Mouse (Mus musculus) embryonic facial prominence, embryonic 11.5 days (tissue): ENCODE results near the gene Isoc2a. TPM values are rescaled to one million over a fixed set of nuclear protein-coding genes. Genes with fewer than 3 reads are reported as not detected.
A peak's percentile ranks its signal among the peaks of the same experiment; 100 is the strongest.

Source experiments
- ATAC-seq: fragments of 200-750 bp; cut with Nextera tagmentation; replicated peaks from 2 replicates; pipeline ENCODE4 v1.8.0; 2017; ENCODE audit warnings: low read depth; ENCODE audit not compliant: insufficient number of reproducible peaks, low FRiP score, low TSS enrichment
- DNase-seq: peaks from one replicate; pipeline ENCODE4 v3.0.0-alpha.2; 2015; ENCODE audit warnings: low spot score
- H3K27ac ChIP-seq: fragments of 300-500 bp; sonication (generic); replicated peaks from 2 replicates; pipeline ENCODE4 v1.5.1; 2014; ENCODE audit warnings: mild to moderate bottlenecking, low read depth, low read length, control low read depth
- H3K27me3 ChIP-seq: fragments of 300-500 bp; sonication (generic); 2 replicates; pipeline ENCODE4 v1.6.1; 2014; ENCODE audit warnings: mild to moderate bottlenecking, low read length, moderate library complexity, mixed read lengths; ENCODE audit not compliant: control insufficient read depth, insufficient read depth
- H3K36me3 ChIP-seq: fragments of 300-500 bp; sonication (generic); replicated peaks from 2 replicates; pipeline ENCODE4 v1.6.1; 2014; ENCODE audit warnings: low read depth, mild to moderate bottlenecking, low read length, moderate library complexity, mixed read lengths; ENCODE audit not compliant: control insufficient read depth, insufficient read depth
- H3K4me1 ChIP-seq: fragments of 300-500 bp; sonication (generic); 2 replicates; pipeline ENCODE4 v1.6.1; 2014; ENCODE audit warnings: low read length, mixed read lengths; ENCODE audit not compliant: control insufficient read depth, insufficient read depth
- H3K4me2 ChIP-seq: fragments of 300-500 bp; sonication (generic); 2 replicates; pipeline ENCODE4 v1.6.1; 2014; ENCODE audit warnings: low read depth, mild to moderate bottlenecking, control low read depth, low read length, moderate library complexity
- H3K4me3 ChIP-seq: fragments of 300-500 bp; sonication (generic); 2 replicates; pipeline ENCODE4 v1.5.1; 2014; ENCODE audit warnings: low read depth, low read length, control low read depth
- H3K9ac ChIP-seq: fragments of 300-500 bp; sonication (generic); replicated peaks from 2 replicates; pipeline ENCODE4 v1.6.1; 2014; ENCODE audit warnings: mild to moderate bottlenecking, control low read depth, low read length
- H3K9me3 ChIP-seq: fragments of 300-500 bp; sonication (generic); replicated peaks from 2 replicates; pipeline ENCODE4 v1.6.1; 2016; ENCODE audit warnings: mild to moderate bottlenecking, low read length, inconsistent platforms, mixed read lengths; ENCODE audit not compliant: control insufficient read depth
- WGBS: fragments of 180-500 bp; shearing (Covaris S2); extraction: QIAGEN DNeasy Blood & Tissue Kit; methylation state at CpG from one replicate; pipeline ENCODE4 v1.1.7; 2014; 5-methylcytosine and 5-hydroxymethylcytosine counted together
- polyA plus RNA-seq: library from polyadenylated mRNA; unstranded; fragments of >200 nt; fragmentation: Nextera tagmentation; extraction: Ambion mirVana; gene quantifications from 2 replicates; pipeline ENCODE4 v1.2.1, GENCODE M21; 2014

The Isoc2a gene
- polyA plus RNA-seq, 1 experiment from 2014 or later, result 0.72 TPM

- H3K27ac ChIP-seq, result peak within 1 kb of the TSS; percentile 87
- no peak within 1 kb of the TSS; the same call in 1 of the 2 replicates for H3K4me3 ChIP-seq
- ATAC-seq, result peak; percentile 42
- H3K4me2 ChIP-seq, result no peak within 1 kb of the TSS; the same call in 1 of the 2 replicates
- peak; percentile 38 for DNase-seq
- H3K27me3 ChIP-seq, result no peaks in the 10 kb centered on the region
- H3K9me3 ChIP-seq, result no peaks in the 10 kb centered on the region
- H3K4me1 ChIP-seq, result peaks cover 25% of the 10 kb centered on the region
- peak within 1 kb of the TSS; percentile 15 for H3K9ac ChIP-seq
- WGBS, result 3% methylated on average over 6 of the region's 6 CpGs
- no peaks in the 10 kb centered on the region; the same call in 1 of the 2 replicates for H3K36me3 ChIP-seq
These were observed 48.8 kb downstream of the Isoc2a start, which contains the start of gene Ssc5d for GRCm38 (mm10) chr7:4925441-4926381. Gene Ssc5d (plus strand): TSS chr7:4925785.

DNA sequence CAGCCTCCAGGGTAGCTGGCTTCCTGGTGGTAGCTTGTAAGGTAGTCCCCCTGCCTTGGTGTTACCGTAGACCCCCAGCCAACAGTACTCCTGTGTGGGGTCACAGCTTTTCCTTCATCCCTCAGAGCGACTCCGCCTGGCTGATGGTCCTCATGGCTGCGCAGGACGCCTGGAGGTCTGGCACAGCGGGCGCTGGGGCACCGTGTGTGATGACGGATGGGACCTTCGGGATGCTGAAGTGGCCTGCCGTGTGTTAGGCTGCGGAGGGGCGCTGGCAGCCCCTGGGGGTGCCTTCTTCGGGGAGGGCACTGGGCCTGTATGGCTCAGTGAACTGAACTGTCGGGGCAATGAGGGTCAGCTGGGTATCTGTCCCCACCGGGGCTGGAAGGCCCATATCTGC lies 49.9 kb downstream of the Isoc2a start:
- no peak overlapping the region for H3K27ac ChIP-seq
- no peak for DNase-seq
- no peaks in the 10 kb centered on the region for H3K27me3 ChIP-seq
- no peaks in the 10 kb centered on the region for H3K9me3 ChIP-seq
- no peak for ATAC-seq
- peaks cover 23% of the 10 kb centered on the region for H3K4me1 ChIP-seq
- 72% methylated on average over 16 of the region's 16 CpGs for WGBS
- peak overlapping the region; percentile 39; the same call in 1 of the 2 replicates for H3K9ac ChIP-seq
- H3K36me3 ChIP-seq, result no peaks in the 10 kb centered on the region
- no peak overlapping the region for H3K4me3 ChIP-seq
- H3K4me2 ChIP-seq, result no peak overlapping the region

GRCm38 (mm10) chr7:4927711-4928110 lies 50.8 kb downstream of the Isoc2a start:
- no peaks in the 10 kb centered on the region for H3K27me3 ChIP-seq
- peaks cover 23% of the 10 kb centered on the region for H3K4me1 ChIP-seq
- DNase-seq (no peak), ATAC-seq (no peak)
- no peak overlapping the region for H3K27ac ChIP-seq
- WGBS, result 60% methylated on average over 8 of the region's 8 CpGs
- no peak overlapping the region for H3K9ac ChIP-seq
- no peaks in the 10 kb centered on the region for H3K9me3 ChIP-seq
- no peak overlapping the region for H3K4me2 ChIP-seq
- H3K4me3 ChIP-seq, result no peak overlapping the region
- no peaks in the 10 kb centered on the region for H3K36me3 ChIP-seq

DNA sequence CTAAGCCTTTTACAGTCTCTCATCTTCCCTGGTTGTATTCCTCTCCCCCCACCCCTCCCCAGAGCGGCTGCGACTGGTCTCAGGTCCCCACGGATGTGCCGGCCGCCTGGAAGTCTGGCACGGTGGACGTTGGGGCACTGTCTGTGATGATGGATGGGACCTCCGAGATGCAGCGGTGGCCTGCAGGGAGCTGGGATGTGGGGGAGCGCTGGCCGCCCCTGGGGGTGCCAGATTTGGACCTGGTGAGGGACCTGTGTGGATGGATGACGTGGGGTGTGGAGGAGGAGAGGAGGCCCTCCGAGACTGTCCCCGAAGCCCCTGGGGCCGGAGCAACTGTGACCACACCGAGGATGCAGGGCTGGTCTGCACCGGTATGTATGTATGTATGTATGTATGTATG lies 51.4 kb downstream of the Isoc2a start:
- H3K9ac ChIP-seq, result no peak overlapping the region
- ATAC-seq (no peak), DNase-seq (no peak)
- H3K27ac ChIP-seq, result no peak overlapping the region
- H3K4me3 ChIP-seq, result no peak overlapping the region
- 78% methylated on average over 17 of the region's 17 CpGs for WGBS
- no peak overlapping the region for H3K4me2 ChIP-seq
- no peaks in the 10 kb centered on the region for H3K9me3 ChIP-seq
- H3K27me3 ChIP-seq, result no peaks in the 10 kb centered on the region
- H3K36me3 ChIP-seq, result no peaks in the 10 kb centered on the region
- H3K4me1 ChIP-seq, result peaks cover 23% of the 10 kb centered on the region

GRCm38 (mm10) chr7:4933103-4933502 lies 56.1 kb downstream of the Isoc2a start:
- no peak overlapping the region for H3K27ac ChIP-seq
- DNase-seq, result no peak
- WGBS, result 75% methylated on average over 12 of the region's 12 CpGs
- H3K9ac ChIP-seq, result no peak overlapping the region
- no peak overlapping the region for H3K4me2 ChIP-seq
- no peaks in the 10 kb centered on the region for H3K27me3 ChIP-seq
- no peaks in the 10 kb centered on the region for H3K4me1 ChIP-seq
- ATAC-seq, result no peak
- H3K4me3 ChIP-seq, result no peak overlapping the region
- no peaks in the 10 kb centered on the region for H3K9me3 ChIP-seq
- no peaks in the 10 kb centered on the region for H3K36me3 ChIP-seq

- H3K27ac ChIP-seq, result no peak overlapping the region
- H3K27me3 ChIP-seq, result no peaks in the 10 kb centered on the region
- DNase-seq, result no peak
- no peak overlapping the region for H3K4me3 ChIP-seq
- H3K4me1 ChIP-seq, result no peaks in the 10 kb centered on the region
- no peaks in the 10 kb centered on the region for H3K9me3 ChIP-seq
- H3K9ac ChIP-seq, result no peak overlapping the region
- no peak for ATAC-seq
- H3K36me3 ChIP-seq, result no peaks in the 10 kb centered on the region
- no peak overlapping the region for H3K4me2 ChIP-seq
- 76% methylated on average over 4 of the region's 4 CpGs for WGBS
These were observed 57.4 kb downstream of the Isoc2a start for GRCm38 (mm10) chr7:4934160-4934914.

DNA sequence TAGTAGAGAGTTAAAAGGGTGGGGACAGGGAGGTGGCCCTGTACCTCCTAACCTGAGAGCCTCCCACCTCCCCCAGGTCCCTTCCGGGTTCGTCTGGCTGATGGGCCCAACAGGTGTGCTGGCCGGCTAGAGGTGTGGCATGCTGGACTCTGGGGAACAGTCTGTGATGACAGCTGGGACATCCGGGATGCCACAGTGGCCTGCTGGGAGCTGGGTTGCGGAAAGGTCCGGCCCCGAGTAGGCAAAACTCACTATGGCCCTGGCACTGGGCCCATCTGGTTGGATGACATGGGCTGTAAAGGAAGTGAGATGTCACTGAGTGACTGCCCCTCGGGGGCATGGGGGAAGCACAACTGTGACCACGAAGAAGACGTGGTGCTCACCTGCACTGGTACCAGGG lies 59.9 kb downstream of the Isoc2a start:
- DNase-seq, result no peak
- Histone ChIP-seq H3K4me1 (no peaks in the 10 kb centered on the region), H3K27ac (no peak overlapping the region), H3K4me2 (no peak overlapping the region), H3K9ac (no peak overlapping the region), H3K27me3 (no peaks in the 10 kb centered on the region), H3K4me3 (no peak overlapping the region), H3K36me3 (no peaks in the 10 kb centered on the region), H3K9me3 (no peaks in the 10 kb centered on the region)
- no peak for ATAC-seq
- WGBS, result 76% methylated on average over 10 of the region's 10 CpGs

- 74% methylated on average over 10 of the region's 11 CpGs for WGBS
- no peak overlapping the region for H3K27ac ChIP-seq
- H3K4me1 ChIP-seq, result no peaks in the 10 kb centered on the region
- no peaks in the 10 kb centered on the region for H3K36me3 ChIP-seq
- no peak overlapping the region for H3K9ac ChIP-seq
- H3K4me2 ChIP-seq, result no peak overlapping the region
- DNase-seq (no peak), ATAC-seq (no peak)
- H3K9me3 ChIP-seq, result no peaks in the 10 kb centered on the region
- no peaks in the 10 kb centered on the region for H3K27me3 ChIP-seq
- H3K4me3 ChIP-seq, result no peak overlapping the region
These were observed 60.4 kb downstream of the Isoc2a start for GRCm38 (mm10) chr7:4937392-4937791.
